Mouse (Mus musculus): ENCODE results near the gene Habp2. TPM values are rescaled to one million over a fixed set of nuclear protein-coding genes. Genes with fewer than 3 reads are reported as not detected.

The Habp2 gene
- polyA plus RNA-seq (2015; fragmentation: Nextera tagmentation; extraction: Ambion mirVana): 0.07 TPM in 1 of 2 replicates, not detected in the other

- no peaks in the 10 kb centered on the region for H3K4me1 ChIP-seq (replicated peaks)
- no peaks in the 10 kb centered on the region for H3K27me3 ChIP-seq
- no peak within 1 kb of the TSS for H3K4me3 ChIP-seq
- H3K36me3 ChIP-seq: no peaks in the 10 kb centered on the region
- no peak within 1 kb of the TSS for H3K27ac ChIP-seq (replicated peaks)
- no peak within 1 kb of the TSS for H3K9ac ChIP-seq
- no peak for ATAC-seq (ENCODE audit: low read depth)
- no peaks in the 10 kb centered on the region for H3K9me3 ChIP-seq
- H3K4me2 ChIP-seq: no peak within 1 kb of the TSS
- WGBS: 80% methylated on average over 7 of the region's 7 CpGs
These were observed at the start of gene Habp2 for GRCm38 (mm10) chr19:56286866-56287265. Habp2 (plus strand) TSS chr19:56287137.

DNA sequence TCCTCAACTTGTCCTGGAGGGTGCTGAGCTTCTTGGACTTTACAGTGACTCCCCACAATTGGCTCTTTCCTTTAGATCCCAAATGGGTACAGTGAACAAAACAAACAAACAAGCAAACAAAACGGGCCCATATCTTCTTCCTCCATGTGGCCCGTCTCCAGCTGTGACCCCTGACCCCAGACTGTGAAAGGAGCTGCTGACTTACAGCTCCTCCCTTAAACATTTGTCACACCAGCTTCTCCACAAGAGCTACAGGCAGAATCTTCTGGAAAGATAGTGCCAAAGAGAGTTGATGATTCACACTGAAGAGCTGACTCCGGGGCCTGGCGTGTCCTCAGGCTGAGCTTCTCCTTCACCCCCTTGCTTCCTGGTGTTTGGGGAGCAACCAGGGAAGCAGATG, 48.4 kb upstream of the Habp2 start:
- WGBS: 74% methylated on average over 4 of the region's 4 CpGs
- Histone ChIP-seq H3K27ac (replicated peaks) (no peak overlapping the region), H3K9ac (no peak overlapping the region), H3K36me3 (no peaks in the 10 kb centered on the region), H3K4me3 (no peak overlapping the region), H3K4me2 (no peak overlapping the region), H3K4me1 (replicated peaks) (no peaks in the 10 kb centered on the region), H3K27me3 (no peaks in the 10 kb centered on the region), H3K9me3 (no peaks in the 10 kb centered on the region)
- ATAC-seq (ENCODE audit: low read depth): no peak

- ATAC-seq (ENCODE audit: low read depth): no peak
- no peaks in the 10 kb centered on the region for H3K27me3 ChIP-seq
- no peaks in the 10 kb centered on the region for H3K36me3 ChIP-seq
- H3K9me3 ChIP-seq: no peaks in the 10 kb centered on the region
- no peak overlapping the region for H3K27ac ChIP-seq (replicated peaks)
- no peak overlapping the region for H3K4me2 ChIP-seq
- 89% methylated on average over 5 of the region's 5 CpGs for WGBS
- H3K9ac ChIP-seq: no peak overlapping the region
- no peaks in the 10 kb centered on the region for H3K4me1 ChIP-seq (replicated peaks)
- no peak overlapping the region for H3K4me3 ChIP-seq
These were observed 41.7 kb upstream of the Habp2 start for GRCm38 (mm10) chr19:56245201-56245600.

DNA sequence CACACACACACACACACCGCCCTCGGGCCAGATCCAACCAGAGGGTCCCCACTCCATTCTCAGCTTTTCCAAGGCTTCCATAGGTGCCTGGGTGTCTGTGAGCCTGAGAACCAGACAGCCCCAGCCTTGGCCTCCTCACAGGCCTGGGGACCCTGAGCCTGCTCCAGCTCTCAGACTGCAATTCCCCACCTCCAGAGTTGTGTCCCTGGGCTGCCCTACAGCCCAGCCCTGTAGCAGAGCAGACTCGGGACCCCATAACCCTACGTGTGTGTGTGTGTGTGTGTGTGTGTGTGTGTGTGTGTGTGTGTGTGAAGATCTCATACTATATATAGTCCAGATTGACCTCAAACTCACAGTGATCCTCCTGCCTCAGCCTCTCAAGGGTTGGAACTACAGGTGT, 34.1 kb upstream of the Habp2 start:
- Histone ChIP-seq H3K4me3 (no peak overlapping the region), H3K4me2 (no peak overlapping the region), H3K9ac (no peak overlapping the region), H3K36me3 (no peaks in the 10 kb centered on the region), H3K27me3 (peaks cover 7% of the 10 kb centered on the region; the same call in 1 of the 2 replicates), H3K9me3 (no peaks in the 10 kb centered on the region), H3K4me1 (replicated peaks) (0 out of 2 replicates have a peak, but pooled peaks cover 3% of the 10 kb centered on the region), H3K27ac (replicated peaks) (no peak overlapping the region)
- 89% methylated on average over 4 of the region's 4 CpGs for whole genome bisulfite sequencing
- ATAC-seq (ENCODE audit: low read depth): no peak

DNA sequence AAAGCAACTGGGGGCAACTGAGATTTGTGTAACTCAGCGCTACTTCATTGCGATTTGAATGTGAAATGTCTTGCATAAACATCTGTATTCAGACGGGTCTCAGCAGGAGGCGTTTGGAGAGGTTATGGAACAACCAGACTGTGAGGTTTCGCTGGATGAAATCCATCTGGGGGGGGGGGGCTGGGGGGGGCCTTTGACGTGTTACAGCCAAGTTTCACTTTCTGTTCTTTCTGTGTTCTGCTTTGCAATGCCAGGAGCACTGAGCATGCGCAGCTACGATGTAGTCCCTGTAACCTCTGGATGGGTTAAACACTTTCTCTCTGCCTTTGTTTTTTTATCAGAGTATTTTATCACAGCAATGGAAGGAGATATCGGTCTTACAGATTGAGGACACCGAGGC, 33.7 kb upstream of the Habp2 start:
- no peaks in the 10 kb centered on the region for H3K9me3 ChIP-seq
- 0 out of 2 replicates have a peak, but pooled peaks cover 3% of the 10 kb centered on the region for H3K4me1 ChIP-seq (replicated peaks)
- H3K27ac ChIP-seq (replicated peaks): no peak overlapping the region
- ATAC-seq (ENCODE audit: low read depth): no peak
- peaks cover 7% of the 10 kb centered on the region; the same call in 1 of the 2 replicates for H3K27me3 ChIP-seq
- no peaks in the 10 kb centered on the region for H3K36me3 ChIP-seq
- no peak overlapping the region for H3K9ac ChIP-seq
- no peak overlapping the region for H3K4me2 ChIP-seq
- 78% methylated on average over 10 of the region's 10 CpGs for WGBS
- H3K4me3 ChIP-seq: no peak overlapping the region

GRCm38 (mm10) chr19:56254751-56255150, 32.2 kb upstream of the Habp2 start:
- ATAC-seq (ENCODE audit: low read depth): no peak
- Histone ChIP-seq H3K9me3 (no peaks in the 10 kb centered on the region), H3K4me2 (no peak overlapping the region), H3K9ac (no peak overlapping the region), H3K27me3 (peaks cover 7% of the 10 kb centered on the region; the same call in 1 of the 2 replicates), H3K4me3 (no peak overlapping the region), H3K4me1 (replicated peaks) (0 out of 2 replicates have a peak, but pooled peaks cover 3% of the 10 kb centered on the region), H3K36me3 (no peaks in the 10 kb centered on the region), H3K27ac (replicated peaks) (no peak overlapping the region)
- WGBS: 57% methylated on average over 7 of the region's 7 CpGs

GRCm38 (mm10) chr19:56255506-56255905, 31.4 kb upstream of the Habp2 start:
- H3K27ac ChIP-seq (replicated peaks): no peak overlapping the region

DNA sequence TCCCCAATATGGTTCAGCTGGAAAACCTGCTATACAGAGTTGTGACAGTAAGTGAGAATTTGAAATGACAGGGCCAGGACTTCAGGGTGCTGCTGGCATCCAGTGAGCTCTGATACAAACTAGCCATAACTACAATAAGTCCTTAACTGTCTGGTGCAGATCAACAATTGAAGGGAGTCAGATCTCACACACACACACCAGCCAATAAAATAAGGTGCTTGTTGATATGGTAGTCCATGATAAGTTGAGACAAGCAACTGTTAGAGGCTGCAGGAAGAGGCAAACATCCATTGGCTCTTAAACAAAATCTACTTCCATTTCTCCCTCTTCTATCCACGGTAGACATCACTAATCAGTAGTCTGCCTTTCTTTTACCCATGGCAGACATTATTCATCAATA, 30.7 kb upstream of the Habp2 start:
- H3K27ac ChIP-seq (replicated peaks): no peak overlapping the region
- H3K4me1 ChIP-seq (replicated peaks): 0 out of 2 replicates have a peak, but pooled peaks cover 3% of the 10 kb centered on the region
- WGBS: 61% methylated on average over 1 of the region's 1 CpGs
- H3K4me3 ChIP-seq: no peak overlapping the region
- H3K9me3 ChIP-seq: no peaks in the 10 kb centered on the region
- no peak overlapping the region for H3K9ac ChIP-seq
- no peak overlapping the region for H3K4me2 ChIP-seq
- ATAC-seq (ENCODE audit: low read depth): no peak
- H3K27me3 ChIP-seq: no peaks in the 10 kb centered on the region
- no peaks in the 10 kb centered on the region for H3K36me3 ChIP-seq

More at GRCm38 (mm10) chr19:56255506-56255905, 31.4 kb upstream of the Habp2 start:
- H3K4me2 ChIP-seq: no peak overlapping the region
- 0 out of 2 replicates have a peak, but pooled peaks cover 3% of the 10 kb centered on the region for H3K4me1 ChIP-seq (replicated peaks)
- no peak for ATAC-seq (ENCODE audit: low read depth)
- H3K36me3 ChIP-seq: no peaks in the 10 kb centered on the region
- no peak overlapping the region for H3K9ac ChIP-seq
- H3K9me3 ChIP-seq: no peaks in the 10 kb centered on the region
- H3K27me3 ChIP-seq: peaks cover 6% of the 10 kb centered on the region; the same call in 1 of the 2 replicates
- no peak overlapping the region for H3K4me3 ChIP-seq
- 14% methylated on average over 3 of the region's 3 CpGs for WGBS

- H3K27me3 ChIP-seq: no peaks in the 10 kb centered on the region
- no peak overlapping the region for H3K9ac ChIP-seq
- 67% methylated on average over 1 of the region's 1 CpGs for WGBS
- no peak overlapping the region for H3K4me3 ChIP-seq
- no peak overlapping the region for H3K4me2 ChIP-seq
- H3K27ac ChIP-seq (replicated peaks): no peak overlapping the region
- ATAC-seq (ENCODE audit: low read depth): no peak
- 0 out of 2 replicates have a peak, but pooled peaks cover under 1% of the 10 kb centered on the region for H3K4me1 ChIP-seq (replicated peaks)
- H3K36me3 ChIP-seq: no peaks in the 10 kb centered on the region
- H3K9me3 ChIP-seq: no peaks in the 10 kb centered on the region
These were observed 30.2 kb upstream of the Habp2 start for GRCm38 (mm10) chr19:56256741-56257140.

GRCm38 (mm10) chr19:56263696-56264095, 23.2 kb upstream of the Habp2 start:
- 81% methylated on average over 14 of the region's 14 CpGs for WGBS
- H3K9ac ChIP-seq: no peak overlapping the region

DNA sequence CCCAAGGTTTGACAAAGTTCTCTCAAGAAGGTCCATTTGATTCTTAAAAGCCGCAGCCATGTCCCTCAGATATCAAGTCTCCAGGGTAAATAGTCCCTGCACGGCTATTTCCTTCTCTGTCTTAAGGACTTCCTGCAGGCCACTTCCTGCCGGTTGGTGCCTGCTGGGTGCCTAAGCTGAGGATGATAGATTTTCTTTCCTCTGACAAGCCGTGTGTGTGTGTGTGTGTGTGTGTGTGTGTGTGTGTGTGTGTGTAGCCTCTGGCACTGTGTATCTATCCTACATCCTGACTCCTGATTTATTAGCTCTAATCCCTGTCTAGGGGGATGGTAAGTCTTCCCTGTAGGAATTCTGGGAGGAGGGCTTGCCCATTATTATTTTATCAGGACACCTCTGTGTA, 22.8 kb upstream of the Habp2 start:
- no peak for ATAC-seq (ENCODE audit: low read depth)
- H3K4me1 ChIP-seq (replicated peaks): peaks cover 9% of the 10 kb centered on the region
- no peaks in the 10 kb centered on the region for H3K9me3 ChIP-seq
- no peaks in the 10 kb centered on the region for H3K27me3 ChIP-seq
- no peak overlapping the region for H3K4me3 ChIP-seq
- H3K27ac ChIP-seq (replicated peaks): no peak overlapping the region
- H3K9ac ChIP-seq: no peak overlapping the region
- H3K36me3 ChIP-seq: no peaks in the 10 kb centered on the region
- 51% methylated on average over 3 of the region's 4 CpGs for WGBS
- no peak overlapping the region for H3K4me2 ChIP-seq

More at GRCm38 (mm10) chr19:56263696-56264095, 23.2 kb upstream of the Habp2 start:
- Histone ChIP-seq H3K36me3 (no peaks in the 10 kb centered on the region), H3K4me2 (no peak overlapping the region), H3K9me3 (no peaks in the 10 kb centered on the region), H3K27me3 (no peaks in the 10 kb centered on the region), H3K27ac (replicated peaks) (no peak overlapping the region), H3K4me1 (replicated peaks) (peaks cover 9% of the 10 kb centered on the region), H3K4me3 (no peak overlapping the region)
- ATAC-seq (ENCODE audit: low read depth): no peak

DNA sequence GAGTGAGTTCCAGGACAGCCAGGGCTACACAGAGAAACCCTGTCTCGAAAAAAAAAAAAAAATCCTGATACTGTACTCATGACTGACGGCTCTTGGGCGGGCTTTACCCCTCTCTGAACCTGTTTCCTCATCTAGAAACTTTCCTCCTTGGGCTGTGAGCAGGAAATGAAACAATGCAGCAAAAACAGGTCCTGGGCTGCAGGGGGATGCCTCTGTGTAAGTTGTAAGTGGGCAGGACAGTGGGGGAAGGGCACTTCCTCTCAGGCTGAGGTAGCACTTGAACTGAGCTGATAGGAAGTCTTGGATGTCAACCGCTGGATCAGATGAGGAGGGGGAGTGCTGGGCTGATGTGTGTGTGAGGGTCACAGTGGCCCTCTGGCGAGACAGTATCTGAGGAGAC, 21.8 kb upstream of the Habp2 start:
- peaks cover 9% of the 10 kb centered on the region for H3K4me1 ChIP-seq (replicated peaks)
- no peaks in the 10 kb centered on the region for H3K9me3 ChIP-seq
- H3K4me3 ChIP-seq: no peak overlapping the region
- no peak for ATAC-seq (ENCODE audit: low read depth)
- no peak overlapping the region for H3K4me2 ChIP-seq
- H3K9ac ChIP-seq: no peak overlapping the region
- no peaks in the 10 kb centered on the region for H3K36me3 ChIP-seq
- H3K27me3 ChIP-seq: no peaks in the 10 kb centered on the region
- 77% methylated on average over 5 of the region's 5 CpGs for WGBS
- no peak overlapping the region for H3K27ac ChIP-seq (replicated peaks)

DNA sequence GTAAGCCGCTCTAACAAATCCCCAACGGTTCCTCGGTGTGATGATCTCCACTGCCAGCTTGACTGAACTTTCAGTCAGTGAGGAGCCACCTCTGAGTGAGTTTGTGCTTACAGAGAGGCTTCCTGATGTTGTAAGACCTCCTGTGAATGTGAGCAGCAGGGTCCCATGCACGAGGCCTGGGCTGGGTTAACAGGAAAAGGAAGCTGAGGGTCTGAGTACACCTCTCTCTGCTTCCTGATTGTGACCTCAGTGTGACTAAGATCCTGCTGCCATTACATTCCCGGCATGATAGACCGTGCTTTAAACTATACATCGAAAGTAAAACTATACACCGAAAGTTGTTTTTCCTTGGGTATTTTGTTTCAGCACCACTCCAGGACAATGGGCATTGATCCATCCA, 14.9 kb upstream of the Habp2 start:
- Histone ChIP-seq H3K4me3 (no peak overlapping the region), H3K9me3 (no peaks in the 10 kb centered on the region), H3K36me3 (no peaks in the 10 kb centered on the region), H3K27ac (replicated peaks) (no peak overlapping the region), H3K27me3 (no peaks in the 10 kb centered on the region), H3K4me1 (replicated peaks) (no peaks in the 10 kb centered on the region), H3K4me2 (no peak overlapping the region), H3K9ac (no peak overlapping the region)
- WGBS: 89% methylated on average over 8 of the region's 8 CpGs
- ATAC-seq (ENCODE audit: low read depth): no peak
